Mouse (Mus musculus) stomach, adult 2 months (tissue): ENCODE measurements around the gene Kcnj3. TPM values are rescaled to one million over a fixed set of nuclear protein-coding genes. Genes with fewer than 3 reads are reported as not detected.

Source experiments
- polyA plus RNA-seq: library from polyadenylated mRNA; depleted of rRNA; stranded (reverse); fragments of >200 nt; gene quantifications from 2 replicates; pipeline ENCODE4 v1.2.3, GENCODE M21; 2012; rRNA removed

Gene Kcnj3
- polyA plus RNA-seq, result 0.11 TPM in 1 of 2 replicates, not detected in the other

GRCm38 (mm10) chr2:55435721-55436260 lies at the start of gene Kcnj3:
TSS of gene Kcnj3 (plus strand) at chr2:55435970.

